Mouse (Mus musculus): ENCODE measurements around the gene Rin2. TPM values are rescaled to one million over a fixed set of nuclear protein-coding genes. Genes with fewer than 3 reads are reported as not detected.

The Rin2 gene
- polyA plus RNA-seq, 1 experiment from 2014 or later, result 26.7 TPM

GRCm38 (mm10) chr2:145674496-145675141 lies 396 bp upstream of the Rin2 start:
- H3K27me3 ChIP-seq (ENCODE audit: insufficient read depth, low read length), result no peaks in the 10 kb centered on the region
- H3K4me3 ChIP-seq (ENCODE audit: low read depth, low read length), result peak overlapping the region; percentile 63
- H3K9me3 ChIP-seq (ENCODE audit: low read depth, low read length), result no peaks in the 10 kb centered on the region
- peak overlapping the region; percentile 75 for H3K9ac ChIP-seq
- DNase-seq, result peak; percentile 43
- ATAC-seq (ENCODE audit: insufficient read depth), result peak; percentile 31
- no peaks in the 10 kb centered on the region for H3K36me3 ChIP-seq (ENCODE audit: insufficient read depth)
- 5% methylated on average over 23 of the region's 23 CpGs for WGBS
- peaks cover 11% of the 10 kb centered on the region; the same call in 1 of the 2 replicates for H3K4me1 ChIP-seq (ENCODE audit: insufficient read depth)
- peak overlapping the region; percentile 88 for H3K27ac ChIP-seq (ENCODE audit: low read depth)
- TF ChIP-seq CTCF (IDR thresholded peaks at IDR 0.05; ENCODE audit: low read depth), result no peak
- H3K4me2 ChIP-seq, result peak overlapping the region; percentile 90

DNA sequence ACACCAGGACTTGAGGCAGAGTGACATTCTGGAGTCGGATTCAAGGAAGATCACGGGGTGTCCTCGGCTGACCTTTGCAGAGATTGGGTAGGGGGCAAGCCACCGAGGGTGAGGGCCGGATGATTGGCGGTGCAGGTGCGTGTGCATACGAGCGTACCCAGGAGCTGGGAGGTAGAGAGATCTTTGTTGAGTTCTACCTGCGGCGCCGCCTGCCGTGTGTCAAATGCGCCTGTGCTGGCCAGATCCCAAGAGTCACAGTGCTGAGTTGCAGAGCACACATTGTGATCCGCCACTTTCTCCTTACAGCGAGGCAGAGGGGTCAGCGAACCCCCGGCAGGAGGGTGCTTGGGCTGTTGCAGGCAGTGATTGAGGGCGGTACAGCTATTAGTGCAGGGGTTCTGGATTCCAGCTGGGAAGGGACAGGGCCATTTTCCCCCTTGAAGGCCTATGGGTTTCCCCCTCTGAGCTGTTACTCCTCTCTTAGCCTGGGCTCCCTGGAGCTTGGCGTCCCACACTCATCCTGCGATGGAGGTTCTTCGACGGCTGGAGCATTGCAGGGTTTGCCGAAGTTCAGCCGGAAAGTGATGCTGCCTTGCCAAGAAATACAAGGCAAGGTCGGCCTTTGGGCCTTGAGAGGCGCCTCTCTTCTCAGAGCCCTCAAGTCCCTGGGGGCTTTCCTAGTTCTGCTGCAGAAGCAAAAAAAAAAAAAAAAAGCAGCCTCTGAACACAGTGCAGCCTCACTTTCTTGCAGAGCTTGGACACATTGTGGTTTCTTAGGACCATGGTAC lies 935 bp downstream of the Rin2 start:
- H3K9ac ChIP-seq, result peak overlapping the region; percentile 75
- H3K4me3 ChIP-seq (ENCODE audit: low read depth, low read length), result peak overlapping the region; percentile 63
- 2% methylated on average over 27 of the region's 27 CpGs for WGBS
- peak overlapping the region; percentile 90 for H3K4me2 ChIP-seq
- H3K4me1 ChIP-seq (ENCODE audit: insufficient read depth), result peaks cover 19% of the 10 kb centered on the region
- H3K27me3 ChIP-seq (ENCODE audit: insufficient read depth, low read length), result no peaks in the 10 kb centered on the region
- no peak for TF ChIP-seq CTCF (IDR thresholded peaks at IDR 0.05; ENCODE audit: low read depth)
- no peaks in the 10 kb centered on the region for H3K9me3 ChIP-seq (ENCODE audit: low read depth, low read length)
- peak; percentile 46 for ATAC-seq (ENCODE audit: insufficient read depth)
- H3K36me3 ChIP-seq (ENCODE audit: insufficient read depth), result no peaks in the 10 kb centered on the region
- peak; percentile 78 for DNase-seq
- H3K27ac ChIP-seq (ENCODE audit: low read depth), result peak overlapping the region; percentile 88

GRCm38 (mm10) chr2:145676544-145676925 lies 1.5 kb downstream of the Rin2 start:
- H3K4me2 ChIP-seq, result peak overlapping the region; percentile 90
- no peaks in the 10 kb centered on the region for H3K27me3 ChIP-seq (ENCODE audit: insufficient read depth, low read length)
- no peak for TF ChIP-seq CTCF (IDR thresholded peaks at IDR 0.05; ENCODE audit: low read depth)
- H3K27ac ChIP-seq (ENCODE audit: low read depth), result peak overlapping the region; percentile 51; the same call in 1 of the 2 replicates
- H3K4me1 ChIP-seq (ENCODE audit: insufficient read depth), result peaks cover 21% of the 10 kb centered on the region
- DNase-seq (peak; percentile 63), ATAC-seq (ENCODE audit: insufficient read depth) (no peak)
- no peaks in the 10 kb centered on the region for H3K9me3 ChIP-seq (ENCODE audit: low read depth, low read length)
- WGBS, result 12% methylated on average over 3 of the region's 3 CpGs
- H3K4me3 ChIP-seq (ENCODE audit: low read depth, low read length), result peak overlapping the region; percentile 63
- H3K36me3 ChIP-seq (ENCODE audit: insufficient read depth), result no peaks in the 10 kb centered on the region
- no peak overlapping the region; the same call in 1 of the 2 replicates for H3K9ac ChIP-seq

DNA sequence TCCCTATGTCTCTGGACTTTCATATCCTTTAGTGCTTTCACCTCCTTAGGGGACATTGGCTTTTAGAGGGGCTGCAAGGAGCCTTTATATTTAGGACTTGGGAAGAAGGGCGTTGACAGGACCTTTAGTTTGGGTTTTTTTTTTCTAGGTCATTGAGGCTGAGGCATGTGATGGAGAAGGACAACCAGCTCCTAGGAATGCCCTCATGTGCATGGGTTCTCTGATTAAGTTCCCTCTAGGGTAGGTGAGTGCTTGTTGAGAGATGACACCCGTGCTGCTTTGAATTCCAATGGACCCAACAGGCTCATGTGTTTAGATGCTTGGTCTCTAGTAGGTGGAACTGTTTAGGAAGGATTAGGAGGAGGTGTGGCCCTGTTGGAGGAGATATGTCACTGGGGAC lies 1.9 kb downstream of the Rin2 start:
- no peak for DNase-seq
- no peak for ATAC-seq (ENCODE audit: insufficient read depth)
- no peak overlapping the region for H3K4me3 ChIP-seq (ENCODE audit: low read depth, low read length)
- H3K27me3 ChIP-seq (ENCODE audit: insufficient read depth, low read length), result no peaks in the 10 kb centered on the region
- no peak overlapping the region for H3K9ac ChIP-seq
- no peak for TF ChIP-seq CTCF (IDR thresholded peaks at IDR 0.05; ENCODE audit: low read depth)
- H3K4me2 ChIP-seq, result peak overlapping the region; percentile 90
- peaks cover 22% of the 10 kb centered on the region for H3K4me1 ChIP-seq (ENCODE audit: insufficient read depth)
- no peaks in the 10 kb centered on the region for H3K36me3 ChIP-seq (ENCODE audit: insufficient read depth)
- H3K27ac ChIP-seq (ENCODE audit: low read depth), result peak overlapping the region; percentile 51; the same call in 1 of the 2 replicates
- no peaks in the 10 kb centered on the region for H3K9me3 ChIP-seq (ENCODE audit: low read depth, low read length)
- WGBS, result 82% methylated on average over 2 of the region's 2 CpGs

DNA sequence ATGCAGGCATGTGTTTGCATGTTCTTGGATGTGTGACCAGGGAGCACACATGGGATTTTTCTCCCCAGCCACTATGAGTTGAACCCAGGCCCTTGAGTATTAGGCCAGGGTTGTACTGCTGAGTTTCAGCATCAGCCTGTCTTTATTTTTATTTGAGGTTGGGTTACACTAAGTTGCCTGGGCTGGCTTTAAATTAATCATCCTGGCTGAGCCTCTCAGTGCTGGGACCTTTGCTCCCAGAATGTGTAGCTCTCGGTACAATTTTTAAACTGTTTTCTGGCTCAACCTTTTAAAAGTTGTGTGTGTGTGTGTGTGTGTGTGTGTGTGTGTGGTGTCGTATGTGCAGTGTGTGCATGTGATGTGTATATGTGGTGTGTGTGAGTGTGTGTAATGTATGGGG lies 5.1 kb downstream of the Rin2 start:
- WGBS, result 50% methylated on average over 2 of the region's 2 CpGs
- Histone ChIP-seq H3K27me3 (ENCODE audit: insufficient read depth, low read length) (no peaks in the 10 kb centered on the region), H3K4me2 (no peak overlapping the region), H3K36me3 (ENCODE audit: insufficient read depth) (no peaks in the 10 kb centered on the region), H3K4me3 (ENCODE audit: low read depth, low read length) (no peak overlapping the region), H3K4me1 (ENCODE audit: insufficient read depth) (peaks cover 30% of the 10 kb centered on the region), H3K9ac (no peak overlapping the region), H3K9me3 (ENCODE audit: low read depth, low read length) (no peaks in the 10 kb centered on the region), H3K27ac (ENCODE audit: low read depth) (no peak overlapping the region)
- DNase-seq (peak; percentile 20), ATAC-seq (ENCODE audit: insufficient read depth) (no peak)
- TF ChIP-seq CTCF (IDR thresholded peaks at IDR 0.05; ENCODE audit: low read depth), result no peak

- WGBS, result 62% methylated on average over 9 of the region's 9 CpGs
- Histone ChIP-seq H3K27me3 (ENCODE audit: insufficient read depth, low read length) (no peaks in the 10 kb centered on the region), H3K4me1 (ENCODE audit: insufficient read depth) (peaks cover 30% of the 10 kb centered on the region), H3K9me3 (ENCODE audit: low read depth, low read length) (no peaks in the 10 kb centered on the region), H3K4me2 (no peak overlapping the region), H3K36me3 (ENCODE audit: insufficient read depth) (no peaks in the 10 kb centered on the region), H3K9ac (no peak overlapping the region), H3K4me3 (ENCODE audit: low read depth, low read length) (no peak overlapping the region), H3K27ac (ENCODE audit: low read depth) (peak overlapping the region; percentile 59; the same call in 1 of the 2 replicates)
- ATAC-seq (ENCODE audit: insufficient read depth) (no peak), DNase-seq (no peak)
- TF ChIP-seq CTCF (IDR thresholded peaks at IDR 0.05; ENCODE audit: low read depth), result no peak
Measured at GRCm38 (mm10) chr2:145680762-145681161, 5.7 kb downstream of the Rin2 start.

GRCm38 (mm10) chr2:145681626-145682025 lies 6.6 kb downstream of the Rin2 start:
- Histone ChIP-seq H3K27ac (ENCODE audit: low read depth) (peak overlapping the region; percentile 26; the same call in 1 of the 2 replicates), H3K4me2 (no peak overlapping the region), H3K9me3 (ENCODE audit: low read depth, low read length) (no peaks in the 10 kb centered on the region), H3K4me1 (ENCODE audit: insufficient read depth) (peaks cover 30% of the 10 kb centered on the region), H3K36me3 (ENCODE audit: insufficient read depth) (no peaks in the 10 kb centered on the region), H3K9ac (no peak overlapping the region), H3K27me3 (ENCODE audit: insufficient read depth, low read length) (no peaks in the 10 kb centered on the region), H3K4me3 (ENCODE audit: low read depth, low read length) (no peak overlapping the region)
- TF ChIP-seq CTCF (IDR thresholded peaks at IDR 0.05; ENCODE audit: low read depth), result no peak
- ATAC-seq (ENCODE audit: insufficient read depth) (no peak), DNase-seq (peak; percentile 48)
- 47% methylated on average over 4 of the region's 4 CpGs for WGBS
